Mouse (Mus musculus) heart, adult 11 months (tissue): ENCODE results near the gene Tmbim7.
A peak's percentile ranks its signal among the peaks of the same experiment; 100 is the strongest.

Source experiments
- DNase-seq: peaks from one replicate; pipeline ENCODE4 v3.0.0; 2022

Tmbim7 gene

DNA sequence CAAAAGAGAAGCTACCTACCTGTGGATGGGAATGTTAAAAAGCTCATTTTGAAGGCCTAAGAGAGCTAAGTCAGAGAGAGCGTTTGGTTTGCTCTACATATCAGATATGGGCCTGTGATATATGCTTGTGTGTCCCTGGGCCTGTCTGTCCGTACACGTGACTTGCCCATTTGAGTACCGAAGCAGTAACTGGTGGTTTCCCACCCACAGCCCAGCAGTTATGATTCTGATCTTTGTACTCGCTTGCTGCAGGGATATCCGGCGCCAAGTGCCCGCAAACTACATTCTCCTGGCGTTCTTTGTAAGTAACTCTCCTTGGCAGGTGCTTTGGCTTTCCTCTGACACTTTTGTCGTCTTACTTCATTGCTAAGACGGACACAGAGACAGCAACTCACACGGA, 15.6 kb downstream of the Tmbim7 start:
- no peak for DNase-seq

DNA sequence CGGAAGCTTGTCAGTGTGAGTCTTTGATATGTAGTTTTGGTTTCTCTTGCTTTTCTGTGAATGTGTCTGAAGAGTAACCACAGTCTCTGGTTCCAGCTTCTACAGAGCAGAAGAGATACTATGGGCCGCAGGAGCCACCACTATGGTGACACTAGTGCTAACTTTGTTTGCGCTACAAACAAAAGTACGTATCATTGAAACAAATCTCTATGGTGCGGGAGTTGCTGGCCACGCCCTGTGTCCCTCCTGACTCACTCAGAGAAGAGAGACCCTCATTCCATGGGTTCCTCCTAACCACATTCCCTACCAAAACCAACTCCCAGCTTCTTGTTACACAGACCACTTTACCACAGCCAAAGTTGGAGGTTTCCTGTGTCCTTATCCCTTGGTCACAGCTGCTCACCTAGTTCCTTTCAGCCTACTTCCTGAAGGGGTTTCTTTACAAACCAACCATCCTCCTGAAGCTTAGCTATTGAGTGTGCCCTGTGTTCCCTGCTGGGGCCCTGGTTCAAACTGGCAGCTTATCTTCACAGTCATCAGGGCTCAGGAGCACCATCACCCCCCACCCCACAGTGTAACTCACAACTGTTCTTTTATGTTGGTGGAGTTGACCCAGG, 19.1 kb downstream of the Tmbim7 start:
- no peak for DNase-seq

DNA sequence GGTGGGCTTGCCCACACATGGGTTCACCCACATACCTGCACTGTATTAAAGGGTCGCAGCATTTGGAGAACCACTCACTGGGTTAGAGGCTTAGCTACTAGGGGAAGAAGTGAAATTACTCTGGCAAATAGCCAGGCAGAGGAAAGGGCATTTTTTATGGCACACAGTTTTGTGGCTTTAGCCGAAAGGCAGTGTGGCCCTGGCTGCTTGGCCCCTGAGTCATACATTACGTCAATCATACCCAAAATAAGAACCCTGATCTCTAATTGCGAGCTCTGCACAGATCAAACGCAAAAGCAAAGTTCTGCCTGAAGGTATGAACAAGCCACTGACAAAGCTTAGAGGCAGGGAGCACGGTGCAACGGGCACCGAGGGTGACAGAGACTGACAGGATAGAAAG, 37.3 kb downstream of the Tmbim7 start:
- no peak for DNase-seq

DNA sequence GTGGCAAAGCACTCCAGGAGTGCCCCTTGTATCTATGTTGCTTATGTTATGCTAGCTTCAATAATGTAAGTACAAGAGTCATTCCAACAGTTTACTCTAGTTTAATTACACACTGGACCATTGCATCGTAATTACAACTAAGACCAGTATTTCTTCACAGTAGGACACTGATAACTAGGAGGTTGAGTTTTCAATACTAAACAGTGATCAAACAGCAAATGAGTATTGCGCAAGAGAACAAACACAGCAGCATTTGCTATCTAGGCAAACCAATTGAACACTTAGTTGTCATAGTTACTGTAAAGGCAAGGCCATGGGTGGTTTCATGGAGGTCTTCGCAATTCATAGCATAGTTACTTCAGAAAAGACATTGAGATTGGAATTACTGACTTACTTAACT, 40.3 kb downstream of the Tmbim7 start:
- no peak for DNase-seq

DNA sequence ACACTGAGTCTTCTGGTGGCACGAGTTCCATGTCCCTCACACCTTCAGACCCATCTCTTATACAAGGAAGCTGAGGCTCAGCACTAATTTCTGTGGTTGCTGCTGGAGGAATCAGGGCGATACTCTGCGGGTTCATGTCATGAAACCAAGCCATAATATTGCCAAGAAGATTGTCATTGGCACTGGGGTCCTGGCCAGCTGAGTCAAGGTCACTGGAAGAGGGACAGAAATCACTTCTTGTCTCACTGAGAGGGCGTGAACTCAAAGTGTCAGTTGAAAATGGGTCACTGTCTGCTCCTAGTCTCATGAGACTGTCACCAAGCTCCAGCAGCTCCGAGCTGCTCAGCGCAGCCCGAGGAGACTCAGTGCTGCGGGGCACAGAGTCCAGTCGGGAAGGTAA, 42.0 kb downstream of the Tmbim7 start:
- DNase-seq = no peak

DNA sequence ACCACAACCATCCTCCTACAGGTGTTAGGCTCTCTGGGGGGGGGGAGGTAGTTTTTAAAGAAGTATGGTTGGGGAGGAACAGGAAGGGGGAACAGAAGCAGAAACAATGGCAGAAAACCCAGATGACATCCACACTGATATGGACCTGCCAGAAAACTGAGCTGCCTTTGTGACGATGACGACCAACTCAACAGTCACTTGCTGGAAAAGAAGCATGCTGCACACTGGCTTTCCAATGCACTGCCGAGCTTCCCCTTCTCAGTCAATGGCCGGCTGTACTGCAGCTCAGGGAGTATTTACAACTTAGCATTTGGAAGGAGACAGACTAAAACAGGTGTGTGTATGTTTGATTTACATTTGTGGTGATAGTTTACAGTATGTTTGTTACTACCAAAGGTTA, 44.2 kb downstream of the Tmbim7 start:
- DNase-seq = no peak

DNA sequence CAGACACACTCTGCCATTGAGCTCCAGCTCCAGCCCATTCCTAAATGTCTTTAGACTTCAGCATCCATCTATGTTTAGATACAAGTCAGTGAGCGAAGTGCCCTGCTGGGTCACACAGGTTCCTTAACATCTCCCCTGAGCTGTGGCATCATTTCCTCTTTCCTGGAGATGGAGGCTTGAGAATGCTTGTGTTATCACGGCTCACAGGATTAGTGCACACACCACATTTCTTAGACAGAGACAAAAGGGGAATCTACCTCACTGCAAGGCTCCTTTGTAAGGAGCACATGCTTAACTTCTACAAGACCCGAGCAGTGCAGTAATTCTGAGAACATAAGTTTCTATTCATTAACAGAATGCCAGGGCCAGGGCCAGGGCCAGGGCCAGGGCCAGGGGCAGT, 45.0 kb downstream of the Tmbim7 start:
- no peak for DNase-seq

DNA sequence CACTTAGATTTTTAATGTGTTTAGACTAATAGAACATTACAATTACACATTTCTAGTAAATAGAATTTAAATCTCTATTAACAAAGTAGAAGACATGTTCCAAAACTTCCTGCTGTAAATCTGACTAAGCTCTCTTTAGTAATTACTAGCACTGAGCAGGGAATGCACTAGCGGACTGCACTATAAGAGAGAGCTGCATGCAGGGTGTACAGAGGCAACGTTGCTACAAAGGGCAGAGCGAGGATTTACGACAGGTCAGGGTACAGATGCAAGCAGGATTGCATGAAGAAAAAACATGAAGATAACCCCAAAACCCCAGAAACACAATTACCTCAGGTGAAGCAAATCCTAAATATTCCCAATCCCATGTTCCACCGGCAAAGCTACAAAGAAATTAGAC, 49.0 kb downstream of the Tmbim7 start:
- DNase-seq = peak; percentile 49

DNA sequence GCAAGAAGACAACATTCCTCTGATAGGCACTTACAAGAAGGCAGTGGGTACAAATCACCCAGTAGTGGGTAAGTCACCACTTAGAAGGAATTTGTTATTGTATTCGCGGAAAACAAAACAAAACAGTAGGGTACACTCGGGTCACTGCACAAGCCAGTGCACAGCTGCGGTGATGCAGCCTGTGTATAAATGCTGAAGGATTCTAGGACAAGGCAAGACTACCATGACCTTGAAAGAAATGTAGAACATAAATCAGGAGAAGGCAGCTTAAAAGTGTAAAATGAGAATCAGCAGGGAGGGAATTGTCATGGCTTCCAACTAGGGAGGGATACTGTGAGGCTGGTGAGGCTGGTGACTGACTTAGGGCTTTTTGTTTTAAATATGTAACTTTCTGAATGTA, 51.2 kb downstream of the Tmbim7 start:
- no peak for DNase-seq

DNA sequence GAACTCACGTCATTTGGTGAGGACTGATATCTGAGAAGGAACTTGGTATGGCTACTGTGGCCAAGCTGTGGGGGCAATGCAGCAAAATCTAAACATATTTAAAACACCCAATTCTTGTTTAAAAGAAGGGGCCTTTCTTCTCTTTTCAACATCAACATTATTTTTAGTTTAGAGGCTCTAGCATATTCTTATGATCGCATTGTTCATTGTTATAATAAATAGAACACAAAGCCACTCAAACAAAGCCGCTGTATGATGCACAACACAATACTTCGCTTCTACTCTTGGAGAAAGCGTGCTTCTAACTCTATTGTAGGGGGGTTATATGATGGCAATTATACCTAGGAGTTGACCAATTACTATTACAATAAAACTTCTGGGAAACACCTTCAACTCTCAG, 64.8 kb downstream of the Tmbim7 start:
- no peak for DNase-seq

DNA sequence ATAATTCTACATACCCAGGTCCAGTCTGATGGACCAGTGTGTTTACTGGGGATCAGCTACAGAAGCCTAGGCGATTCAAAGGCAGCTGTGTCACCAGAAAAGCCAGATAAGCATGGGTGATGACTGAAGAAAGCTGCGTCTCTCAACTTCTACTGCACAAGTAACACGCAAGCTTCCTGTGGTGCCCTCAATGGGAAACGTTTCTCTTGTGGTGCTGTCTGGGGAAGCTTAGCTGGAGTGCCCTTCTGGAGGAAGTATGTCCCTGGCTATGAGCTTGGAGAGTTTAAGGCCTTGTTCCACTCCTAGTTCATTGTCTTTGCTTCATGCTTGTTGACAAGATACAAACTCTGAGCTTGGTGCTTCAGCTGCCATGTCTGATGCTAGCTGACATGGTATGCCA, 68.4 kb downstream of the Tmbim7 start:
- peak; percentile 12 for DNase-seq

DNA sequence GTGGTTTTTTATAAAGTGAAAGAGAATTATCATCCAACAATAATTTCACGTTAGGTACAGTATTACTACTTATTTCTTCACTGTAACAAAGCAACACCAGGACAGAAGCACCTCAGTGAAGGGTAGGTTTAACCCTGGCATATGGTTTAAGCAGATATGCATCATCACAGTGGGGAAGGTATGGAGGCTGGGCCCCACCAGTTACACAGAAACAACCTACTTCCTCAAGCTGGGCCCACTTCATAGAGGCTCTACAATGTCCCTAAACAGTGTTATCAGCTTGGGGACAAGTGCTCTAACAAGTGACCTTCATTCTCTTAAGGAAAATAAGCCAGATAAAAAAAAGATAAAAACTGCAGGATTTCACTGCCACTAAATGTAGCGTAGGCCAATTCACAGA, 71.9 kb downstream of the Tmbim7 start:
- DNase-seq = no peak

DNA sequence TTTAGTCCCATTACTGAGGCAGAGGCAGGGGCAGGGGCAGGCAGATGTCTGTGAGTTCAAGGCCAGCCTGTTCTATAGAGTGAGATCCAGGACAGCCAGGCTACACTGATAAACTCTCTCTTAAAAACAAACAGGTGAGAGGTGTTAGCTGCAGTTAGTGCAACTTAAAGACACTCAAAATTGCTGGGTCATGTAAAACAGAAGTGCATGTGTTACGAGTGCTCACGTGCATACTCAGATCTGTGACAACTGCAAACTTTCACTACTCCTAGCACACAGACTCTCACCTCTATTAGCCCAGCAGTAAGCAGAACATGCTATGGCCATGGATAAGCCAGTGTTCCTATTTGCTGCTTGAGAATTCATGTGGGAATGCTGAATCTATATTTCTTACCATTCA, 72.4 kb downstream of the Tmbim7 start:
- no peak for DNase-seq

DNA sequence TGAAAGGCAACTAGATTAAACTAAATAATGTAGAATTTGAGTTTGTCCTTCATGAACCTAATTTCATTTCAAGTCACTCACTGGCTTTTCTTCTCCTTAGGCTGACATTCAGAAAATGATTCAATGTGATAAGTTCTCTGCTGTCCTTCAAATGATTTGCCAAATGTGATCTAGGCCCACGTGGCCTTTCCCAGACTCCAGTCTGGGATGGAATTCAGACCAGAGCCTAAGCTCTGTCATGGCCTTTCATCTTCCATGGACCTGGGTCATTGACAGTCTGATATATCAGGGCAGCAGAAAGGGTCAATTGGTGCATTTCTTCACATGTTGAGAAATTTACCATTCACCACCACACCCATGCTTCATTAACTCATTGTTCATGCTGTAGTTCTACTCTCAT, 74.5 kb downstream of the Tmbim7 start:
- no peak for DNase-seq

DNA sequence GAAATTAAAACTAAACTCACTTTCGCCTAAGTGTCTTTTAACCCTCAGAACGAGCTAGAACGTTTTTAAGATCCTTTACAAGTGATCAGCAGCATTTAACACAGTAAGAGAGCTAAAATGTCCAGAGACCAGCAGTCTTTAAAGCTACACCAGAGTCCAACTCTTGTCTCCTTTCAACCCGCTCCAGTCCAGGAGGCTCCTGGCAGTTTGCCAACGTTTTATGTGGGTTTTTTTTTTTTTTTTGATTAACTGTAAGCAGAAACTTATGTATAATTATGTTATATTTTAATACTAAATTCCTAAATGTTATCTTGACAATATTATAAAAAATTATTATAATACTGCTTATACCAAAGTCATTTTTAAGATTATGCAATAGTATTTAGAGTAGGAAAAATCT, 77.8 kb downstream of the Tmbim7 start:
- no peak for DNase-seq
